Mouse (Mus musculus): ENCODE results near the gene Izumo1. TPM values are rescaled to one million over a fixed set of nuclear protein-coding genes. Genes with fewer than 3 reads are reported as not detected.

The Izumo1 gene
- polyA plus RNA-seq, 1 experiment: 0.34 TPM

DNA sequence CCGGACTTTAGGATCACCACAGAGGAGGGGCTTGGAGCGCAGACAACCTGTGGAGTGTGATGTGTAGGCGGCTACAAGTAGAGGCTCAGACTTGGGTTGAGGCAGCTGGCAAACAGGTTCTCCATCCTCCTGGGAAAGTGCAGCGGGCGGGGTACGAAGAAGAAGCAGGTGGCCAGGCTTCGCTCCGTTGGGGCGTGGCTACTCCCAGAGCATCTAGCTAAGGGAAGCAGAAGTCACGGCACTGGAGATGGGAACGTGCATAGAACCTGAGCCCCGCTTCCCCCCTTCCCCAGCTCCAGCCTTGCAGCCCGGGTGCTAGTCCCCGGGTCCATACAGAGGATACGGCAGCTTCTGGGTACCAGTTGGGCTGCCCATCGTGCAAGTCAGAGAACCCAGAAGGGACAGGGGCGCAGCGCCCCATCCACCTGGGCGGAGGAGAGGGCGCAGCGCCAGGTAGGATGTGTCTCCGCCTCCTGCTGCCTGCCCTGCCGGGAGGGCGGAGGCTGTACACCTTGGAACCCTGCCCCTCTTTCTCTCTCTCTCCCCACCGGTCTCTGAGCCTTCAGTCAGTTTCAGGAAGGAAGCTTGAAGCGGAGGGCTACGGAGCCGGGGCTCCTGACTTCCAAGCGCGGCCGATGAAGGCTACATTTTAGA, 4.4 kb upstream of the Izumo1 start, which contains the start of gene Fut1:
TSS of gene Fut1 (plus strand) at position 248 of the 654 bp plus-strand sequence.
- no peaks in the 10 kb centered on the region for H3K27me3 ChIP-seq (replicated peaks; ENCODE audit: control insufficient read depth, insufficient read depth, low read length)
- peak; percentile 46 for DNase-seq
- H3K4me3 ChIP-seq (ENCODE audit: insufficient read depth, low read depth, low read length): no peak within 1 kb of the TSS
- H3K27ac ChIP-seq (ENCODE audit: insufficient read depth, low read depth, low read length): no peak within 1 kb of the TSS
- TF ChIP-seq POLR2A (IDR thresholded peaks at IDR 0.05; ENCODE audit: low read depth, low read length) (no peak), CTCF (conservative IDR thresholded peaks at IDR 0.05; ENCODE audit: insufficient read depth, insufficient read length, low read depth, low read length) (no peak)
- H3K4me1 ChIP-seq (ENCODE audit: control insufficient read depth, insufficient read depth, low read length): no peaks in the 10 kb centered on the region
- whole genome bisulfite sequencing: 19% methylated on average over 31 of the region's 31 CpGs
- no peaks in the 10 kb centered on the region for H3K36me3 ChIP-seq (ENCODE audit: control insufficient read depth, insufficient read depth, low read length)

DNA sequence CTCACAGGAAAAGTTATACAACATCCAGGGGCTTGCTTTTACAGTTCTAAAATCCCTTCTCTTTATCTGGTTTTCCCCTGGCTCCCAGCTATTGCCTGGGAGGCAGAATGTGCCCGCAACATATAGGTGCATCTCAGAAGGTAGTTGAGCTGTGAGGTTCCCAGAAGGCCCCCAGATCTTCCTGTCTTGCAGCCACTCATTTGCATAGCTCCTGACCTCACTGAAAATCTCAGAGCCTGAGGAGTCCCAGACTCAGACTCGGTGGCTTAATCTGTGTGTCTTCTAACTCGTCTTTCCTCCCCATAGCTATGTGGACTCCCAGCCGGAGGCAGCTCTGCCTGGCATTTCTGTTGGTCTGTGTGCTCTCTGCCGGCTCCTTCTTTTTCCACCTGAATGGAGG, 3.3 kb upstream of the Izumo1 start:
- WGBS: 90% methylated on average over 5 of the region's 5 CpGs
- H3K27me3 ChIP-seq (replicated peaks; ENCODE audit: control insufficient read depth, insufficient read depth, low read length): no peaks in the 10 kb centered on the region

DNA sequence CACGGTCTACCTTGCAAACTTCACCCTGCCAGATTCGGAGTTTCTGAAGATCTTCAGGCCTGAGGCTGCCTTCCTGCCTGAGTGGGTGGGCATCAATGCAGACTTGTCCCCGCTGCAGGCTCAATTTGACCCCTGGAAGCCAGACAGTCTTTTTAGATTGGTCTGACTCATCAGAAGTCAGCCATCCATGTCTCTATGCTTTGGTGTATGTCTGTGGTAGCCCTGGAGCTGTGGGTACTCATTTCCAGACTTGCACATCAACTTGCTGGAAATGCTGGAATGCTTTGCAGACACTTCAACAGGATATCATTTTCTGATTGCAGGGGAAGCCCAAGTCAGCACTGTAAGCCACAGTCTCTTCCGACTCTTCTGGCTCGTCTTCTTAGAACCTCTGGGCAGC, 2.0 kb upstream of the Izumo1 start:
- Histone ChIP-seq H3K4me1 (ENCODE audit: control insufficient read depth, insufficient read depth, low read length) (no peaks in the 10 kb centered on the region), H3K27me3 (replicated peaks; ENCODE audit: control insufficient read depth, insufficient read depth, low read length) (no peaks in the 10 kb centered on the region), H3K36me3 (ENCODE audit: control insufficient read depth, insufficient read depth, low read length) (no peaks in the 10 kb centered on the region), H3K27ac (ENCODE audit: insufficient read depth, low read depth, low read length) (no peak overlapping the region), H3K4me3 (ENCODE audit: insufficient read depth, low read depth, low read length) (no peak overlapping the region)
- DNase-seq: no peak
- TF ChIP-seq CTCF (conservative IDR thresholded peaks at IDR 0.05; ENCODE audit: insufficient read depth, insufficient read length, low read depth, low read length): no peak
- TF ChIP-seq POLR2A (IDR thresholded peaks at IDR 0.05; ENCODE audit: low read depth, low read length): no peak
- 74% methylated on average over 5 of the region's 5 CpGs for WGBS

More for the DNA sequence above, 3.3 kb upstream of the Izumo1 start:
- no peak for DNase-seq
- H3K4me3 ChIP-seq (ENCODE audit: insufficient read depth, low read depth, low read length): no peak overlapping the region
- no peak for TF ChIP-seq POLR2A (IDR thresholded peaks at IDR 0.05; ENCODE audit: low read depth, low read length)
- no peak for TF ChIP-seq CTCF (conservative IDR thresholded peaks at IDR 0.05; ENCODE audit: insufficient read depth, insufficient read length, low read depth, low read length)
- no peaks in the 10 kb centered on the region for H3K36me3 ChIP-seq (ENCODE audit: control insufficient read depth, insufficient read depth, low read length)
- no peak overlapping the region for H3K27ac ChIP-seq (ENCODE audit: insufficient read depth, low read depth, low read length)
- H3K4me1 ChIP-seq (ENCODE audit: control insufficient read depth, insufficient read depth, low read length): no peaks in the 10 kb centered on the region

DNA sequence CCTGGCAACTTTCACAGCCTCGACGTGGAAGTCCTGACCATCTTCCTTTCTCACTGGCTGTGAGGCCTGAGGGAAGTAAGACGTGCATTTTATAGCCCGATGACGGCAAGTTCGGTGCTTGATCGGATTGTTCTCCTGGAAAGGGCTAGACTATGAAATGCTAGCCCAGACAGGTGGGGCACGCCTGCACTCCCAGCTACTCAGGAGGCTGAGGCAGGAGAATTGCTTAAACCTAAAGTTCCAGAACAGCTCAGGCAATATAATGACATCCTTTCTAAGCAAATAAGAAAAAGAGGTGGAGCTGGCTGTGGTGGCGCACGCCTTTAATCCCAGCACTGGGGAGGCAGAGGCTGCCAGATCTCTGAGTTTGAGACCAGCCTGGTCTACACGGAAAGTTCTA, 1.9 kb downstream of the Izumo1 start:
- Histone ChIP-seq H3K4me3 (ENCODE audit: insufficient read depth, low read depth, low read length) (no peak overlapping the region), H3K4me1 (ENCODE audit: control insufficient read depth, insufficient read depth, low read length) (no peaks in the 10 kb centered on the region), H3K36me3 (ENCODE audit: control insufficient read depth, insufficient read depth, low read length) (no peaks in the 10 kb centered on the region), H3K27me3 (replicated peaks; ENCODE audit: control insufficient read depth, insufficient read depth, low read length) (no peaks in the 10 kb centered on the region), H3K27ac (ENCODE audit: insufficient read depth, low read depth, low read length) (no peak overlapping the region)
- no peak for DNase-seq
- no peak for TF ChIP-seq CTCF (conservative IDR thresholded peaks at IDR 0.05; ENCODE audit: insufficient read depth, insufficient read length, low read depth, low read length)
- no peak for TF ChIP-seq POLR2A (IDR thresholded peaks at IDR 0.05; ENCODE audit: low read depth, low read length)
- 94% methylated on average over 11 of the region's 11 CpGs for WGBS

DNA sequence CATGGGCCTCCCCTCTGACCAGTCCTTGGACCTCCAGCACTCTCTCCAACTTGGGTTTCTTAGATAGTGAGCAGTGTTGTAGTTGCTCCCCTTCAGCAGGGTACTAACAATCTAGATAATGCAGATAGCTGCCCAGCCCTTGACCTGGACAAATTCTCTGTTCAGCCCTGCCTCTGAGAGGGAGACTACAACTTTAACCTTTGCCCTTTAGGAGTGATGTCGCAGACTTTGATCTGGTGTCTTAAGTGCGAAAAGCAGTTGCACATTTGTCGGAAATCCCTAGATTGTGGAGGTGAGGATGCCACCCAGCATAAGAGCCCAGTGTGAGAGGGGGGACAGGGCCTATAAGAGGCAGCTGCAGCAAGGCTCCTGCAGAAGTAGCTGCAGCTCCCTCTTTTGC, 3.1 kb downstream of the Izumo1 start:
- 52% methylated on average over 3 of the region's 3 CpGs for WGBS
- Histone ChIP-seq H3K4me1 (ENCODE audit: control insufficient read depth, insufficient read depth, low read length) (no peaks in the 10 kb centered on the region), H3K4me3 (ENCODE audit: insufficient read depth, low read depth, low read length) (no peak overlapping the region), H3K36me3 (ENCODE audit: control insufficient read depth, insufficient read depth, low read length) (no peaks in the 10 kb centered on the region), H3K27ac (ENCODE audit: insufficient read depth, low read depth, low read length) (no peak overlapping the region), H3K27me3 (replicated peaks; ENCODE audit: control insufficient read depth, insufficient read depth, low read length) (no peaks in the 10 kb centered on the region)
- DNase-seq: peak; percentile 52
- TF ChIP-seq CTCF (conservative IDR thresholded peaks at IDR 0.05; ENCODE audit: insufficient read depth, insufficient read length, low read depth, low read length) (no peak), POLR2A (IDR thresholded peaks at IDR 0.05; ENCODE audit: low read depth, low read length) (no peak)

DNA sequence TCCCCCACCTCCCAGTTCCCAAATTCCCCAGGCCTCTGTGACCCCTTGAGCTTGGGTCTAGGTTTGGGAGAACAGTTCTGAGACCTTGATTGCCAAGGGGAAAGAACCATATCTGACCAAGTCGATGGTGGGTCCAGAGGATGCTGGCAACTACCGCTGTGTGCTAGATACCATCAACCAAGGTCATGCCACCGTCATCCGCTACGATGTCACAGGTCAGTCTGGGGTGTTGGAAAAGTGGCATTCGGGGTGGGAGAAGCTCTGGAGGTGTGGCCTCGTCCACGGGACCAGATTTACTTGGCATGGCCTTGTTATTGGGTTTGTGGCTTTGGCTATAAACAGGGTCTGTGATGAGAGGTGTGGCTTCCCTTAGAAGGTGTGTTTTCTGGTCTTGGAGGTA, 3.9 kb downstream of the Izumo1 start:
- Histone ChIP-seq H3K27me3 (replicated peaks; ENCODE audit: control insufficient read depth, insufficient read depth, low read length) (no peaks in the 10 kb centered on the region), H3K36me3 (ENCODE audit: control insufficient read depth, insufficient read depth, low read length) (no peaks in the 10 kb centered on the region), H3K27ac (ENCODE audit: insufficient read depth, low read depth, low read length) (no peak overlapping the region), H3K4me3 (ENCODE audit: insufficient read depth, low read depth, low read length) (no peak overlapping the region), H3K4me1 (ENCODE audit: control insufficient read depth, insufficient read depth, low read length) (no peaks in the 10 kb centered on the region)
- 89% methylated on average over 8 of the region's 8 CpGs for WGBS
- no peak for TF ChIP-seq POLR2A (IDR thresholded peaks at IDR 0.05; ENCODE audit: low read depth, low read length)
- no peak for TF ChIP-seq CTCF (conservative IDR thresholded peaks at IDR 0.05; ENCODE audit: insufficient read depth, insufficient read length, low read depth, low read length)
- DNase-seq: no peak

DNA sequence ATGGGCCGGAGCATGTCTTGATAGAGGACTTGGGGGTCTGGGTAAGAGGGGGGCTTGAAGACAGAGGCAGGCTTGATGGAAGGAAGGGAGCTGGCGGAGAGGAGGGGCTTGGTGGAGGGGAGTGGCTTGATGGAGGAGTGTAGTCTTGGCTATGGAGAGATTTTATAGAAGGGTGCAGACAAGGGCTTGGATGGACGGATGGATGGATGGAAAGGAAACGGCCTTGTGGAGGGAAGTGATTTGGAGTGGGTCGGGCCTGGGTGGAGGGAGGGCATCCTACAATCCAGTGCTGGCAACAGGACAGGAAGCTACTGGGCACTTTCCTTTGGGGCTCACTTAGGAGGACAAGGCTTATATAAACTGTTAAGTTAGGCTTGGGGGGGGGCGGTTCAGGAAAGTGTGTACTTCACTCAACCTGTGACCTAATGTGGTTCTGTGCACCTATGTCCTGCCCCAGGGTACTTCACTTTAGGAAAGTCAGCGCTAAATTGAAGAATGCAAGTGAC, 5.0 kb downstream of the Izumo1 start:
- TF ChIP-seq POLR2A (IDR thresholded peaks at IDR 0.05; ENCODE audit: low read depth, low read length) (no peak), CTCF (conservative IDR thresholded peaks at IDR 0.05; ENCODE audit: insufficient read depth, insufficient read length, low read depth, low read length) (no peak)
- Histone ChIP-seq H3K27ac (ENCODE audit: insufficient read depth, low read depth, low read length) (peak overlapping the region; percentile 65), H3K4me1 (ENCODE audit: control insufficient read depth, insufficient read depth, low read length) (no peaks in the 10 kb centered on the region), H3K36me3 (ENCODE audit: control insufficient read depth, insufficient read depth, low read length) (no peaks in the 10 kb centered on the region), H3K27me3 (replicated peaks; ENCODE audit: control insufficient read depth, insufficient read depth, low read length) (no peaks in the 10 kb centered on the region), H3K4me3 (ENCODE audit: insufficient read depth, low read depth, low read length) (peak overlapping the region; percentile 52; the same call in 1 of the 2 replicates)
- 83% methylated on average over 7 of the region's 7 CpGs for WGBS
- no peak for DNase-seq
